Mouse (Mus musculus) neural tube, embryonic 13.5 days (tissue): ENCODE measurements around the gene Htra1. TPM values are rescaled to one million over a fixed set of nuclear protein-coding genes. Genes with fewer than 3 reads are reported as not detected.

Experiments
- microRNA-seq: library from miRNA; unstranded; fragments of <30 nt; microRNA quantifications from one replicate; pipeline ENCODE4, GENCODE M21; 2016
- polyA plus RNA-seq: library from polyadenylated mRNA; unstranded; fragments of >200 nt; fragmentation: Nextera tagmentation; extraction: Ambion mirVana; gene quantifications from 2 replicates; pipeline ENCODE4 v1.2.1, GENCODE M21; 2015

Gene Htra1
- polyA plus RNA-seq, 1 experiment from 2014 or later: 11.1 TPM

Small RNA genes within 50 kb of the gene (microRNA-seq; reads per million reads assigned to microRNA genes)
- not detected for gene Mir7061

Other genes with a start within 250 kb of the Htra1 start
- gene Btbd16, start 162.0 kb upstream of the Htra1 start, polyA plus RNA-seq: 0.11 and 0.25 TPM in 2 replicates
- gene Plekha1, start 70.4 kb upstream of the Htra1 start, polyA plus RNA-seq: 64.1 and 68.9 TPM in 2 replicates
- gene Dmbt1, start 95.9 kb downstream of the Htra1 start, polyA plus RNA-seq: not detected in 2 replicates
- not detected in 2 replicates for gene 4933402N03Rik, start 210.2 kb downstream of the Htra1 start, polyA plus RNA-seq
- not detected in 2 replicates for gene 5430419D17Rik, start 238.3 kb downstream of the Htra1 start, polyA plus RNA-seq